Mouse (Mus musculus) thymus, postnatal 10 days (tissue): Measurements from ENCODE around the gene Tmem213.
A peak's percentile ranks its signal among the peaks of the same experiment; 100 is the strongest.

ENCODE experiments used
- DNase-seq, 2 experiments: peaks; one replicate each; pipeline ENCODE4 v3.0.0; 2021; ENCODE audit warnings: low spot score in 2 of 2

The Tmem213 gene

DNA sequence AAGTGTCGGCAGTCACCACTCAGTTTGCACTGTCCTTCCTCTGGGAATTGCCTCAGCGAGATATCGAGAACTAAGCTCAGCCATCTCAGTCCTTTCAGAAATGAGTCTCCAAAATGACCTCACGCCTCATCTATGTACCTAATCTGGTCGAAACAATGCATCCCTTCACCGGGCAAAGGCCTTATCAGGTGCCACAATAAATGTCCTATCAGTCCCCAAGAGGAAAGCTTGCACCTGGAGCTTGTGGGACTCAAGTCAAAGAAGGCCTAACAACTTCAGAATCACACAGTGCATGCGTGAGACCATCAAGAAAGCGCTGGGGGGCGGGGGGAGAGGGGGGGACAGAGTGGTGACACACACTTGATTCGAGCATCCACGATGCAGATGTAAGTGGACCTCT is 43.2 kb downstream of the Tmem213 start:
- no peak for DNase-seq

DNA sequence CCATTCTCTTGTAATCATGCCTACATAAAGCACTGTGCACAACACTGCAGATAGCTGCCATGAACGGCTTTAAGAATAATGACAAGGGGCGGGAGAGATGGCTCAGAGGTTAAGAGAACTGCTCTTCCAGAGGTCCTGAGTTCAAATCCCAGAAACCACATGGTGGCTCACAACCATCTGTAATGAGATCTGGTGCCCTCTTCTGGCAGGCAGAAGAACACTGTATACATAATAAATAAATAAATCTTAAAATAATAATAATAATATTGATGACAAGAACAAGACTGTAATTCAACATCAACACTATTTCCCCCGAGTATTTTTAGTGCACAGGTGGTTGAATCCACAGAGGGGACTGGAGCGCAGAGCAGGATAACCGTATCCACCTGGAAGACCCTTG is 47.1 kb downstream of the Tmem213 start:
- no peak for DNase-seq

DNA sequence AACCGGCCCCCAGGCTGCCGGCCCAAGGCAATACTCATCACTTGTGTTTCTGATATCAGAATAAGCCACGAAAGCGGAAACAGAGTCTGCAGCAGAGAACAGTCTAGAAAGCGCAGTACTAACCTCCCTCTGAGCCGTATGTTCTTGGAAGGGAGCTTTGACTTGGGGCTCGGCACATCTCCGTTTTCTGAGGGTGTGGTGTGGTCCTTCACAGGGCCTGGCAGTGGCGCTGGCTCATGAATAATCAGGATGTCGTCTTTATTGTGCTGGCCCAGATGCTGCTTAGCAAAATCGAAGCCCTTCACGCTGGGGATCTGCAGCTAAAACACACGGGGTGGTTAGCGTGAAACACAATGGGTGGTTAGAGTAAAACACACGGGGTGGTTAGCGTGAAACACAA is 48.9 kb downstream of the Tmem213 start:
- no peak for DNase-seq

DNA sequence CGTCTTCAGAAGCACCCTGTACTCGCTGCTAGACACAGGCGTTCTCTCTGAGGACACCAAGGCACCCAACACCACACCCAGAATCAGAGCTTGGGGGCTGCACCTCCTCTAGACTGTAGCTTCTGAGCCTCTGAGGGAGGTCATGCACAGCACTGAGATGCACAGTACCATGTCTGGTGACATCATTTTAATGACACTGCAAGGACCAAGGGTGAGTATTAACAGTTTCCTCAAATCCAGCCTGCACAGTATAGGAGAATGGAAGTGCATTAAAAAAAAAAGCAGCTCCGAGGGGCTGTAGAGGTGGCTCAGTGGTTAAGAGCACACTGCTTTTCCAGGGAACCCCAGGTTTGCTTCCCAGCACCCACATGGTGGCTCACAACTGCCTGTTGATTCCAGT is 50.5 kb downstream of the Tmem213 start:
- no peak for DNase-seq

DNA sequence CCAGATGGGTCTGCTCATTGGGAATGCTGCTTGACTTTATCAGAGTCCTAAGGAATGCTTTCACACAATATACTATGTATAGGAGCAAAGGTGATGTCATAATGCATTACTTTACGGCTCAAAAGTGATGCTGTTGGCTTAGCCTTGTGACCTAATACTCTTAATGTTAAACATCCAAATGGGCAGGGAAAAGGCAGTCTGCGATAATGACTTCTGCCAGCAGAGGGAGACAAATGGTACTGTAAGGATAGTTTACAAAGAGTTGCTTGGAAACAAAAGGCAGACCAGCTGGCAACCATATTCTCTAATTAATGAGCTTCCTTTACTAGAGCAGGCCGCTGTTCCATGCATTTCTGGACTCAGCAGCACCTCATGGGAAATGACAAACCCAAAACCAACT is 51.0 kb downstream of the Tmem213 start:
- DNase-seq, result peak; percentile 44 to 72

DNA sequence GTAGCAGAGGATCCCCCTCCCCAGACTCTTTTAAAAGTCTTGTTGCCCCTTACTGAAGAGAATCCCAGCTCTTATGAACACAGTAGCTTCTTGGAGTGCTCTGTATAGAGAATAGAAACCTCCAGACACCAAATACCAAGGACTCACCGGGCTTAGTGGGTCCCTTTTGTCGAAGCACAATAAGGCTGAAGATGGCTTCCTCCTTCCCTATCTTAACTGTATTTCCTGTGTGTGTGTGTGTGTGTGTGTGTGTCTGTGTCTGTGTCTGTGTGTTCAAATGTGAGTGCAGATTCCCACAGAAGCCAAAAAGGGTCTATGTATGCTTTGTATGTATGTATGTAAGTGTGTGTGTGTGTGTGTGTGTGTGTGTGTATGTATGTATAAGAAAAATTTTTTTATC is 51.5 kb downstream of the Tmem213 start:
- DNase-seq, result no peak

DNA sequence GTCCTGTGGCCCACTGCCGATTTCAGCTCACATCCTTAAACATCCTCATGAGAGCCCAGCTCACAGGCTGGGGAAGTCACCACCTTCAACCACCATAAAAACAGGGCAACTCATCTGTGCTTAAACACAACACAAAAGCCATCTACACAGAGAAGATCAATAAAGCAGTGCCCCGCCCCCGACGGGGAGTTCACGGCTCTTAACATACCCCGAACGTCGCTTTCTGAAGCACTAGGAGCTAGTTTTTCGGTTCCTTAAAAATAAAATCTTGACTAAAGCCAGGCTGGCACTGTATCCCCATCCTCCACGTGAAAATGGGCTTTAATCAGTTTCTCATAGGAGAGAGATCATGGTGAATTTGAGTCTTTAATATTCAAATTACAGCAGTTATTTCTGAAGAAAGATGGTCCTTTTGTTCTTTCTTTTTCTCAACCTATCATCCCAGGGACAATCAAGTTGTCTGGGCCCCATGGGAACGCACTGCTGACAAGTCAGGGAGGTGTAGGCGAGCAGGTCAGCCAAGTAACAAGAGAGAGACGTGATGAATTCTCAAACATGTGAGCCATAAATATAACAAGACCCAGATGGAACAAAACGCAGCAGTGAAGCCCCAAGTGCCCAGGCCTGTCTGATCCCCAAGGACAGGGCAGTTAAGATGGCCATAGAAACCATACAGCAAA is 53.9 kb downstream of the Tmem213 start:
- no peak for DNase-seq

DNA sequence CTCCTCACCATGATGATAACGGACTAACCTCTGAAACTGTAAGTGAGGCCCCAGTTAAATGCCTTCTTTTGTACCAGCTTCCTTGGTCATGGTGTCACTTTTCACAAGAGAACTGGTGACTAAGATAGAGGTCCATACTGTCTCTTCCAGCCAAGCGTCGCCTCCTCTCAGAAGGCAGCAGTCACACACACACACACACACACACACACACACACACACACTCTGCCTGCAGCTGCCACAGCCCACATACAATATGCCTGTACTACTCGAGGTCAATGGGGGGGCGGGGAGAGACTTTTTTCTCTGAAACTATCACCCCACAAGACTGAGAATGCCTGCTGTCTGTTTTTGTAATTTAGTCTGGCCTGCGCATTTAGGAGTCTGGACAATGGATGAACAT is 55.6 kb downstream of the Tmem213 start:
- no peak for DNase-seq

DNA sequence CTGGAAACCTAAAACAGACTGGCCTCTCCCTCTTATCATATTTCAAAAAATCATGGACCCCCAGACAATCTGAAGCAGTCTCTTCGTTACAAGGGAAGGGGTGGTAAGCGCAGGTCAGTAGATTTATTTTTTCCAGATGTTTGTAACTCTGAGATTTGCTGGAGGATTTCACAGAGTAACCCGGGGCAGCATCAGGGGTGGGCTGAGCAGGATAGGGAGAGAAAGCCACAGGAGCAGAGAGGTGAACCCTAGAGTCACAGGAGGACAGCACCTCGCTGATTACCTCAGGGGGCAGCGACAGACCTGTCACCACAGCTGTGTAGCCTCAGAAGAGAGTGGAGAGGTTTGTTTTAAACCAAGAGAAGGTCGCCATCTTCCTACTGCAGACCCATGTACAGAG is 56.3 kb downstream of the Tmem213 start:
- no peak for DNase-seq
